28 mouse cellular contexts compared by ENCODE assay signal in the genomic region with DNA sequence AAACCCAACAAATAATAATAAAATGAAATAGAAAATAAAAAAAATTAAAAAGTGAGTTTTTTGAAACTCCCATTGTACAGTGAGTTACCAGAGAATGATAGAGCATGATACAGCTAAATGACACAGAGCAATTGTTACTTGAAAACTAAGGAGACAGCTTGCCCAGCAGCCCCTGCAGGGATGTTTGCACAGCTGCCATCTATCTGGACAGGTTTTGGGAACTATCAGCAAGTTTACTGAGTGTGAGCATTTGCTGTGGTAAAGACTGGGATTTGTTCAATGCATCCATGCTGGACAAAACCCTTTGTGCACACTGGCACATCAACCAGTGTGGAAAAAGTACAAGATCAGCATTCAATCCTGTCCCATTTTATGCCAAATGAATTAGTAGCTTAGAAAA.
DNase-seq lines count a peak whose midpoint lies in the region; ATAC-seq and TF ChIP-seq lines count a peak whose summit lies in the region.
"Had no signal": no experiment of that assay in that cellular context is flagged by ENCODE, and none has a peak within 500 bp of the region (broad histone marks: within the 10 kb centered on the region; RNA-seq: fewer than 3 reads in every experiment).

No protein-coding gene starts in this region.

- TF ChIP-seq POLR2A in myocyte (IDR thresholded peaks at IDR 0.05; ENCODE audit: insufficient read length, low read depth), result no peak

- no peak for ATAC-seq in hindbrain, embryonic 11.5 days (ENCODE audit: low FRiP score)
- no peak for ATAC-seq in hindbrain, postnatal 0 days
- no peak for ATAC-seq in midbrain, embryonic 14.5 days (ENCODE audit: low FRiP score, low TSS enrichment)
- ATAC-seq in midbrain, embryonic 15.5 days (replicated peaks), result no peak
- no peak for ATAC-seq in intestine, postnatal 0 days
- ATAC-seq: CD4-positive, CD25-positive, alpha-beta regulatory T cell, adult 4 months; forebrain, embryonic 15.5 days; hindbrain, embryonic 16.5 days; inflammation-experienced regulatory T-cells, adult 6 months had no signal

- H3K9me3 ChIP-seq in hindbrain, embryonic 11.5 days (ENCODE audit: control insufficient read depth, low read length), result no peaks in the 10 kb centered on the region
- H3K9me3 ChIP-seq in hindbrain, postnatal 0 days (ENCODE audit: low read length), result no peaks in the 10 kb centered on the region
- no peaks in the 10 kb centered on the region for H3K9me3 ChIP-seq in midbrain, embryonic 14.5 days (ENCODE audit: control insufficient read depth, low read length)
- no peaks in the 10 kb centered on the region for H3K9me3 ChIP-seq in midbrain, embryonic 15.5 days
- H3K9me3 ChIP-seq in embryonic facial prominence, embryonic 10.5 days, result no peaks in the 10 kb centered on the region
- no peaks in the 10 kb centered on the region for H3K9me3 ChIP-seq in intestine, postnatal 0 days (ENCODE audit: control insufficient read depth)
- H3K9me3 ChIP-seq: embryonic facial prominence, embryonic 13.5 days; forebrain, embryonic 12.5 days; forebrain, embryonic 15.5 days; heart, embryonic 12.5 days; heart, embryonic 15.5 days; hindbrain, embryonic 13.5 days had no signal

- peaks cover 3% of the 10 kb centered on the region for H3K79me2 ChIP-seq in myocyte (ENCODE audit: control insufficient read depth, insufficient read depth)

- H3K9ac ChIP-seq in hindbrain, embryonic 11.5 days (ENCODE audit: low read depth, low read length), result no peak overlapping the region
- no peak overlapping the region for H3K9ac ChIP-seq in hindbrain, postnatal 0 days (replicated peaks; ENCODE audit: low read length)
- H3K9ac ChIP-seq in midbrain, embryonic 14.5 days (replicated peaks; ENCODE audit: low read length), result no peak overlapping the region
- H3K9ac ChIP-seq in midbrain, embryonic 15.5 days, result no peak overlapping the region
- no peak overlapping the region for H3K9ac ChIP-seq in intestine, postnatal 0 days (ENCODE audit: low read depth, low read length)
- H3K9ac ChIP-seq: embryonic facial prominence, embryonic 13.5 days; forebrain, embryonic 12.5 days; forebrain, embryonic 15.5 days; heart, embryonic 12.5 days; heart, embryonic 15.5 days; hindbrain, embryonic 13.5 days had no signal

- TF ChIP-seq CTCF in hindbrain, postnatal 0 days (IDR thresholded peaks at IDR 0.05; ENCODE audit: low read depth), result no peak
- no peak for TF ChIP-seq CTCF in intestine, postnatal 0 days (IDR thresholded peaks at IDR 0.05; ENCODE audit: low read depth)

- no peak overlapping the region for H3K4me3 ChIP-seq in hindbrain, embryonic 11.5 days (ENCODE audit: low read depth, low read length)
- no peak overlapping the region for H3K4me3 ChIP-seq in hindbrain, postnatal 0 days (ENCODE audit: low read length)
- H3K4me3 ChIP-seq in midbrain, embryonic 14.5 days (replicated peaks; ENCODE audit: low read depth, low read length), result no peak overlapping the region
- H3K4me3 ChIP-seq in midbrain, embryonic 15.5 days, result no peak overlapping the region
- no peak overlapping the region for H3K4me3 ChIP-seq in embryonic facial prominence, embryonic 10.5 days
- H3K4me3 ChIP-seq in myocyte, result no peak overlapping the region
- no peak overlapping the region for H3K4me3 ChIP-seq in intestine, postnatal 0 days (ENCODE audit: low read depth, low read length)
- H3K4me3 ChIP-seq: embryonic facial prominence, embryonic 13.5 days; erythroblast, embryonic 14.5 days; forebrain, embryonic 12.5 days; forebrain, embryonic 15.5 days; heart, embryonic 12.5 days; heart, embryonic 15.5 days; hindbrain, embryonic 13.5 days had no signal

- no peaks in the 10 kb centered on the region for H3K4me1 ChIP-seq in hindbrain, embryonic 11.5 days (replicated peaks; ENCODE audit: control insufficient read depth, insufficient read depth, low read length)
- no peaks in the 10 kb centered on the region for H3K4me1 ChIP-seq in hindbrain, postnatal 0 days (ENCODE audit: insufficient read depth, low read length)
- peaks cover 17% of the 10 kb centered on the region for H3K4me1 ChIP-seq in midbrain, embryonic 14.5 days (ENCODE audit: control insufficient read depth, insufficient read depth, low read length)
- peaks cover 9% of the 10 kb centered on the region; the same call in 1 of the 2 replicates for H3K4me1 ChIP-seq in midbrain, embryonic 15.5 days
- peaks cover 12% of the 10 kb centered on the region; the same call in 1 of the 2 replicates for H3K4me1 ChIP-seq in embryonic facial prominence, embryonic 10.5 days
- H3K4me1 ChIP-seq in intestine, postnatal 0 days (replicated peaks; ENCODE audit: control insufficient read depth, insufficient read depth, low read length), result no peaks in the 10 kb centered on the region
- H3K4me1 ChIP-seq: embryonic facial prominence, embryonic 13.5 days; forebrain, embryonic 15.5 days had no signal

- no peak overlapping the region for H3K4me2 ChIP-seq in hindbrain, embryonic 11.5 days (replicated peaks; ENCODE audit: low read depth, low read length)
- H3K4me2 ChIP-seq in hindbrain, postnatal 0 days (ENCODE audit: low read depth, low read length), result no peak overlapping the region
- no peak overlapping the region for H3K4me2 ChIP-seq in midbrain, embryonic 14.5 days (ENCODE audit: low read length)
- H3K4me2 ChIP-seq in midbrain, embryonic 15.5 days, result no peak overlapping the region
- no peak overlapping the region for H3K4me2 ChIP-seq in myocyte (ENCODE audit: low read depth)
- H3K4me2 ChIP-seq in intestine, postnatal 0 days (replicated peaks; ENCODE audit: low read depth), result no peak overlapping the region
- H3K4me2 ChIP-seq: embryonic facial prominence, embryonic 13.5 days; forebrain, embryonic 12.5 days; forebrain, embryonic 15.5 days; heart, embryonic 12.5 days; heart, embryonic 15.5 days; hindbrain, embryonic 13.5 days had no signal

- no peak overlapping the region for H3ac ChIP-seq in myocyte (ENCODE audit: control insufficient read depth, insufficient read length)

- peak; percentile 19 for DNase-seq in hindbrain, embryonic 11.5 days (ENCODE audit: low spot score)
- no peak for DNase-seq in hindbrain, postnatal 0 days (ENCODE audit: low spot score)
- DNase-seq in midbrain, embryonic 14.5 days, result peak; percentile 14
- peak; percentile 29 for DNase-seq in embryonic facial prominence, embryonic 10.5 days (ENCODE audit: low spot score)
- no peak for DNase-seq in spleen, postnatal 10 days (ENCODE audit: low spot score in 2 of 2)
- DNase-seq: adrenal gland, adult 2 months; adrenal gland, postnatal 14 days; cerebellum, adult 11 months; cerebellum, adult 2 months; cerebellum, adult 9-11 months; cerebellum, postnatal 36 days; gastrocnemius, postnatal 25 days; heart, adult 18-20 months; heart, postnatal 10 days; heart, postnatal 36 days had no signal

- H3K27me3 ChIP-seq in hindbrain, embryonic 11.5 days (ENCODE audit: control insufficient read depth, insufficient read depth, low read length), result no peaks in the 10 kb centered on the region
- H3K27me3 ChIP-seq in hindbrain, postnatal 0 days (ENCODE audit: insufficient read depth, low read length), result no peaks in the 10 kb centered on the region
- no peaks in the 10 kb centered on the region for H3K27me3 ChIP-seq in midbrain, embryonic 14.5 days (ENCODE audit: control insufficient read depth, insufficient read depth, low read length)
- H3K27me3 ChIP-seq in midbrain, embryonic 15.5 days (replicated peaks), result no peaks in the 10 kb centered on the region
- H3K27me3 ChIP-seq in embryonic facial prominence, embryonic 10.5 days (replicated peaks; ENCODE audit: low read depth, poor library complexity, severe bottlenecking), result no peaks in the 10 kb centered on the region
- no peaks in the 10 kb centered on the region for H3K27me3 ChIP-seq in myocyte (ENCODE audit: control insufficient read depth, insufficient read depth, insufficient read length)
- no peaks in the 10 kb centered on the region for H3K27me3 ChIP-seq in intestine, postnatal 0 days (replicated peaks; ENCODE audit: control insufficient read depth, insufficient read depth, low read length)
- H3K27me3 ChIP-seq: embryonic facial prominence, embryonic 13.5 days; forebrain, embryonic 12.5 days; forebrain, embryonic 15.5 days; heart, embryonic 12.5 days; heart, embryonic 15.5 days; hindbrain, embryonic 13.5 days had no signal

- no peaks in the 10 kb centered on the region for H3K36me3 ChIP-seq in hindbrain, embryonic 11.5 days (ENCODE audit: control insufficient read depth, insufficient read depth, low read length)
- no peaks in the 10 kb centered on the region for H3K36me3 ChIP-seq in hindbrain, postnatal 0 days (ENCODE audit: insufficient read depth, low read length)
- H3K36me3 ChIP-seq in midbrain, embryonic 14.5 days (ENCODE audit: control insufficient read depth, insufficient read depth, low read length), result no peaks in the 10 kb centered on the region
- no peaks in the 10 kb centered on the region for H3K36me3 ChIP-seq in midbrain, embryonic 15.5 days (replicated peaks)
- H3K36me3 ChIP-seq in embryonic facial prominence, embryonic 10.5 days (replicated peaks), result no peaks in the 10 kb centered on the region
- H3K36me3 ChIP-seq in myocyte (ENCODE audit: control insufficient read depth, insufficient read depth), result no peaks in the 10 kb centered on the region
- H3K36me3 ChIP-seq in intestine, postnatal 0 days (ENCODE audit: control insufficient read depth, insufficient read depth), result no peaks in the 10 kb centered on the region
- H3K36me3 ChIP-seq: embryonic facial prominence, embryonic 13.5 days; forebrain, embryonic 12.5 days; forebrain, embryonic 15.5 days; heart, embryonic 12.5 days; heart, embryonic 15.5 days; hindbrain, embryonic 13.5 days had no signal

- H3K27ac ChIP-seq in hindbrain, embryonic 11.5 days (ENCODE audit: low read depth, low read length), result no peak overlapping the region
- H3K27ac ChIP-seq in hindbrain, postnatal 0 days, result no peak overlapping the region
- no peak overlapping the region for H3K27ac ChIP-seq in midbrain, embryonic 14.5 days (replicated peaks; ENCODE audit: low read depth, low read length)
- H3K27ac ChIP-seq in midbrain, embryonic 15.5 days, result no peak overlapping the region
- H3K27ac ChIP-seq in embryonic facial prominence, embryonic 10.5 days (replicated peaks), result no peak overlapping the region
- no peak overlapping the region for H3K27ac ChIP-seq in intestine, postnatal 0 days (ENCODE audit: low read depth, low read length)
- H3K27ac ChIP-seq: embryonic facial prominence, embryonic 13.5 days; forebrain, embryonic 12.5 days; forebrain, embryonic 15.5 days; heart, embryonic 15.5 days; hindbrain, embryonic 13.5 days had no signal

TF ChIP-seq in myocyte, 11 proteins besides CTCF, POLR2A, EP300 and RAD21:
- TF ChIP-seq MYOD1 (IDR thresholded peaks at IDR 0.05; ENCODE audit: control insufficient read depth in 1 of 3, insufficient read length in 2 of 3, low read depth in 2 of 3), result peak in 2 of 3 experiments; percentile 26 to 57
- no peak for TF ChIP-seq MYOG (IDR thresholded peaks at IDR 0.05; ENCODE audit: control insufficient read depth in 1 of 3, insufficient read depth in 1 of 3, insufficient read length in 2 of 3, low read depth in 2 of 3)

Comparison
In these comparisons a context has a peak if more than half of its experiments do, and no peak if none do; other contexts are left out.
1. DNase-seq: peak in hindbrain, embryonic 11.5 days (single experiment), midbrain, embryonic 14.5 days (single experiment) and embryonic facial prominence, embryonic 10.5 days (single experiment); none in hindbrain, postnatal 0 days (single experiment) and spleen, postnatal 10 days (0 of 2).